Mouse (Mus musculus) small intestine, adult 2 months (tissue): ENCODE results near the gene Slc8a1. TPM values are rescaled to one million over a fixed set of nuclear protein-coding genes. Genes with fewer than 3 reads are reported as not detected.

ENCODE experiments used
- H3K27ac ChIP-seq: fragments of 200-500 bp; 2 replicates; pipeline ENCODE4 v1.5.1; 2012; ENCODE audit warnings: low read depth, low read length, control low read depth, inconsistent platforms; ENCODE audit not compliant: insufficient read depth
- H3K27me3 ChIP-seq: fragments of 200-500 bp; 2 replicates; pipeline ENCODE4 v1.6.1; 2012; ENCODE audit warnings: mild to moderate bottlenecking, moderate library complexity, low read length, inconsistent platforms; ENCODE audit not compliant: control insufficient read depth, insufficient read depth
- H3K36me3 ChIP-seq: fragments of 200-500 bp; 2 replicates; pipeline ENCODE4 v1.6.1; 2012; ENCODE audit warnings: mild to moderate bottlenecking, low read length, control low read depth, inconsistent platforms; ENCODE audit not compliant: control insufficient read depth, insufficient read depth
- H3K4me1 ChIP-seq: fragments of 200-500 bp; 2 replicates; pipeline ENCODE4 v1.6.1; 2012; ENCODE audit warnings: low read length, inconsistent platforms, mixed read lengths; ENCODE audit not compliant: control insufficient read depth, insufficient read depth, insufficient read length
- H3K4me3 ChIP-seq: fragments of 200-500 bp; 2 replicates; pipeline ENCODE4 v1.5.1; 2012; ENCODE audit warnings: low read depth, mild to moderate bottlenecking, control low read depth, inconsistent platforms, low read length, moderate library complexity
- CTCF ChIP-seq: fragments of 200-500 bp; IDR thresholded peaks from 2 replicates; pipeline ENCODE4 v1.5.1; 2012; ENCODE audit warnings: low read depth, mild to moderate bottlenecking, control low read depth, inconsistent platforms, low read length, moderate library complexity, mixed read lengths; ENCODE audit not compliant: insufficient replicate concordance, insufficient read length; ENCODE audit errors: extremely low read depth
- POLR2A ChIP-seq: fragments of 200-500 bp; IDR thresholded peaks from 2 replicates; pipeline ENCODE4 v1.6.1; 2012; ENCODE audit warnings: low read depth, mild to moderate bottlenecking, control low read depth, inconsistent platforms, low read length, moderate library complexity
- WGBS: fragments of 180-500 bp; shearing (Covaris S2); methylation state at CpG from one replicate; pipeline ENCODE4 v1.1.7; 2018; 5-methylcytosine and 5-hydroxymethylcytosine counted together
- polyA plus RNA-seq: library from polyadenylated mRNA; depleted of rRNA; stranded (reverse); fragments of >200 nt; gene quantifications from 2 replicates; pipeline ENCODE4 v1.2.3, GENCODE M21; 2012

Slc8a1 gene
- polyA plus RNA-seq, 1 experiment, result 1.0 TPM

DNA sequence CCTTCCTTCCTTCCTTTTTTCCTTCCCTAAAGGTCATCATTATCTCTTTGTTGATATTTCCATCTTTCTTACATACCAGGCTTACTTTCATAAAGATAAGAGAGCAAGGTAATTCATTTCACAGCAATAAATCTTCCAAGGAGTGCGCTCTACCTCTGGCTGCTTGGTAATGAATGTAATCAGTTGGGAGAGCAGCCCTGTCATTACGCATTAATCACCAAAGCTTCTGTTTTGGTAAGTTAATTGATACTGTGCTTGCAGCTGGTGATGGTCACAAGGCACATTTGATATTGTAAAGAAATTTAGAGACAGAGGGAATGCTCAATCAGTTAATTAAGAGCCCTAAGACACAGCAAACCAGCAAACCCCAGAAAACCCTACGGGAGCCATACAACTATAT, 130.7 kb downstream of the Slc8a1 start:
- Histone ChIP-seq H3K4me3 (no peak overlapping the region), H3K27ac (no peak overlapping the region), H3K4me1 (no peaks in the 10 kb centered on the region), H3K36me3 (no peaks in the 10 kb centered on the region), H3K27me3 (no peaks in the 10 kb centered on the region)
- 62% methylated on average over 3 of the region's 3 CpGs for WGBS
- TF ChIP-seq CTCF, result no peak
- no peak for TF ChIP-seq POLR2A

GRCm38 (mm10) chr17:81606084-81606483, 132.1 kb downstream of the Slc8a1 start:
- 34% methylated on average over 2 of the region's 2 CpGs for WGBS
- TF ChIP-seq CTCF (no peak), POLR2A (no peak)
- Histone ChIP-seq H3K27ac (no peak overlapping the region), H3K4me1 (no peaks in the 10 kb centered on the region), H3K27me3 (no peaks in the 10 kb centered on the region), H3K36me3 (no peaks in the 10 kb centered on the region), H3K4me3 (no peak overlapping the region)

- WGBS, result 59% methylated on average over 4 of the region's 4 CpGs
- TF ChIP-seq CTCF, result no peak
- TF ChIP-seq POLR2A, result no peak
- no peak overlapping the region for H3K27ac ChIP-seq
Observed at GRCm38 (mm10) chr17:81605219-81605660, 132.9 kb downstream of the Slc8a1 start.

GRCm38 (mm10) chr17:81599072-81599471, 139.1 kb downstream of the Slc8a1 start:
- Histone ChIP-seq H3K36me3 (no peaks in the 10 kb centered on the region), H3K27ac (no peak overlapping the region), H3K4me1 (no peaks in the 10 kb centered on the region), H3K27me3 (no peaks in the 10 kb centered on the region), H3K4me3 (no peak overlapping the region)
- 82% methylated on average over 2 of the region's 2 CpGs for WGBS
- no peak for TF ChIP-seq CTCF
- no peak for TF ChIP-seq POLR2A

More at GRCm38 (mm10) chr17:81605219-81605660, 132.9 kb downstream of the Slc8a1 start:
- Histone ChIP-seq H3K27me3 (no peaks in the 10 kb centered on the region), H3K4me1 (no peaks in the 10 kb centered on the region), H3K4me3 (no peak overlapping the region), H3K36me3 (no peaks in the 10 kb centered on the region)

DNA sequence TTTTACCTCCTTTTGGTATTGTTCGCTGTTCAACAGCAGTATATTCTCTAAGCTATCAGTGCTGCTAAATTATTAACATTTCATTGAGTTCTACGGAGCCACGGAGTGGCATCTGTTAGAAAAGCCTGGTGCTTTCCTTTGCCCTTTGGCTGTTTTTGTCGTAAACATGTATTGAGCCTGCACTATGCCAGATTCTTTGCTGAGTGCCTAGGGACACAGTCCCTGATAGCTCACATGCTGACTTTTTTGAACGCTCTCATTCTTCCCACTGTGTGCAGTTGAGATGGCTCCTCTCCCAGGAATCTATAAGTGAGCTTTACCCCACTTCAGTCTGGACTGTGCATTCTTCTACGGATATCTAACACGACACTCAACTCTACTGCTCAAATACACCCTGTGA, 148.4 kb downstream of the Slc8a1 start:
- no peak for TF ChIP-seq POLR2A
- no peak for TF ChIP-seq CTCF
- Histone ChIP-seq H3K36me3 (no peaks in the 10 kb centered on the region), H3K4me1 (no peaks in the 10 kb centered on the region), H3K4me3 (no peak overlapping the region), H3K27me3 (no peaks in the 10 kb centered on the region), H3K27ac (no peak overlapping the region)
- 69% methylated on average over 7 of the region's 7 CpGs for whole genome bisulfite sequencing

DNA sequence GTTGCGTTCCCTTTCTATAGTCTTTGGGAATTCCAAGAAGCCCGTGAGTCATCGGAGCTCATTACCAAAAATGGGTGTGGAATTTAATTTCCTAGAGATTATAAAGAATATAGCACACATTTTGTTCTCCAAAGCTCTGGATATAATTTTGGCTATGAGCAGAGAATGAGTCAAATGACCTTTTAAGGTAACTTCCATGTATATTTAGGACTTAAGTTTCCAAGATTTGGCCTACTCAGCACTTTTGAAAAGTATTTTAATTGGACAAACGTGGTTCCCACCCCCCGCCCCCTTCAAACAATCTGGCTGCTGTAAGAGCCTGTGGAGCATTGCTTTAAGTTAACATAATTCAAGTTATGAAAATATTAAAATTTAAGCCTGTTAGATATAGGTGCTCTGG, 151.4 kb downstream of the Slc8a1 start:
- Histone ChIP-seq H3K27me3 (no peaks in the 10 kb centered on the region), H3K27ac (no peak overlapping the region), H3K4me3 (no peak overlapping the region), H3K36me3 (no peaks in the 10 kb centered on the region), H3K4me1 (no peaks in the 10 kb centered on the region)
- no peak for TF ChIP-seq CTCF
- TF ChIP-seq POLR2A, result no peak
- WGBS, result 83% methylated on average over 5 of the region's 5 CpGs

- WGBS, result 65% methylated on average over 10 of the region's 10 CpGs
- TF ChIP-seq CTCF (no peak), POLR2A (no peak)
- no peaks in the 10 kb centered on the region for H3K4me1 ChIP-seq
- H3K27me3 ChIP-seq, result no peaks in the 10 kb centered on the region
- peak overlapping the region; percentile 28; the same call in 1 of the 2 replicates for H3K27ac ChIP-seq
- no peaks in the 10 kb centered on the region for H3K36me3 ChIP-seq
- no peak overlapping the region for H3K4me3 ChIP-seq
Observed at GRCm38 (mm10) chr17:81579728-81580425, 158.3 kb downstream of the Slc8a1 start.
